Mouse (Mus musculus) spleen, postnatal 36 days (tissue): ENCODE measurements at regions not wholly inside any gene's neighbourhood (a gene's known extent, or its start where the extent isn't known, plus 50 kb on each side); places are given as distances from the start of the nearest gene placed in this dataset.

Source experiments
- DNase-seq, 2 experiments: peaks; one replicate each; pipeline ENCODE4 v3.0.0; 2022; ENCODE audit warnings: low spot score in 2 of 2, mixed read lengths in 1 of 2

DNA sequence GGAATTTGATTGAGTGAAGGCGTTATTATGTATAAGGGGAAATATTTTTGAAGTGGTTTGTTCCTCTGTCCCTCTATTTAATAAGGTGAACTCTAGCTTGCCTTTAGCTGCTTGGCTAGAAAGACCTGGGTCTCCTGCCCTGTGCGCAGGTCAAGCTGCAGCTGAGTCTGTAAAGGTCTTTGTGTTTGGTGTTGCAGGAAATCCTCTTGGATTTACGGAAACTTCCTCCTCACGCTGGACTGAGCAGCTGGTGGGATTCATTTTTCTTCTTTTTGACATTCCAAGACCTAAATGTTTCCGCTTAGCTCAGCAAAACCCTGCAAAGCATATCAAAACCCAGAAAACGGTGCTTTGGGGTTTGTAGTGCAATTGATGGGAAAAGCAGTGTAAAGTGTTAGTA, 402.2 kb upstream of the Mmadhc start:
- DNase-seq = no peak

DNA sequence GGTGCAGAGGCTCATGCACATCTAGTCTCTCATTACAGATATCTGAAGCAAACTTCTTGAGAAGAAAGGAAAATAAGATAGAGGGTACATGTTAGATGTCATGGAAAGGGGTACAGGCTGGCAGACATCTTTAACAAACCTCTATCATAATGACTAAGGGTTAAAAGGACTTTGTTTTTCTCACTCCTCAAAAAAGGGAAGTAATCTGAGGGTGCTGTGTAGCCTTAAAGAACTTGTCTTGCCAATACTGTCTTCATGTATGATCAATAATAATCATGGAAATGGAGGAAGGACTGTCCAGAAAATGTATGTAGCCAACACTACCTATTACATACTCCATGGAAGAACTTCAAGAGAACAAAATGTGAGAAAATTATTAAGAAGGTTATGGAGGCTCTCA, 400.0 kb upstream of the Mmadhc start:
- DNase-seq = no peak

DNA sequence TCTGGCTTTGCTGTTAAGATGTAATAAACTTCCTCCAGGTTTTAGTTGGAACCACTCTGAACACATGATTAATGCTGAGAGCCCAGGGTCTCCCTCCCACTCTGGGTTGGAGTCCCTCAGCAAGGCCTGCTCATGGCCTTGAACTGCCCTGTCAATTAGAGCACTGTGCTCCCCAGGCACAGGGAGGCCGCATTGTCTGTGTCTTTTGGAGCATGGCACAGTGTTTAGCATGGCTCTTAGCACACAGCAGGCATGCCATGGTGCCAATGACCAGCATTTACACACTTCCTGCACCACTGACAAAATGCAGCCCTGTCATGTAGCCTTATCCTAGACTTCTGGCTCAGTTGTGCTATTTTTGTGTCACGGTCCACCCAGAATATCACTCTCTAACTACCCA, 398.2 kb upstream of the Mmadhc start:
- no peak for DNase-seq

DNA sequence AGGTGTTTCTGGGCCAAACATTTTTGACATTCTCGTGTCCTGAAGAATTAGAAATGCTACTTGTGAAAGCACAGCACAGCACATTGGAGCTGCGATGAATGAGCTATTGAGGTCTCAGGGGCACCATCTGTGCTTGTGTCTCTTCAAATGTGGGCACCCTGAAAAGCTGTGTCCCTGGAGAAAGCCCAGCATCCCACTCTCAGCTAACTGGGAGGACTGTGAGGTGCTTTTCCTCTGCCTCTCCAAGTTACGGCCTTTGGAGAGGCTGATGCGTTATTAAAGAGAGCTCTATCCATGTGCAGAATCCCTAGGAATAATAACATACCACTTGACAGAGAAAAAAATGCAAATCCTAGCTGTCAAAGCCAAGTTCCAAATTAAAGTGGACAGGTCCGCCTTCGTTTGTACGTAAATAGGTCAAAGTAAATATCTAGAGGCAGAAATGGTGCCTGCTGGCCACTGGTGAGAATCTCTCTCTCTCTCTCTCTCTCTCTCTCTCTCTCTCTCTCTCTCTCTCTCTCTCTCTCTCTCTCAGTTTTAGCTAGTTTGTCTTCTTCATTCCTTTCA, 397.3 kb upstream of the Mmadhc start:
- DNase-seq = no peak

DNA sequence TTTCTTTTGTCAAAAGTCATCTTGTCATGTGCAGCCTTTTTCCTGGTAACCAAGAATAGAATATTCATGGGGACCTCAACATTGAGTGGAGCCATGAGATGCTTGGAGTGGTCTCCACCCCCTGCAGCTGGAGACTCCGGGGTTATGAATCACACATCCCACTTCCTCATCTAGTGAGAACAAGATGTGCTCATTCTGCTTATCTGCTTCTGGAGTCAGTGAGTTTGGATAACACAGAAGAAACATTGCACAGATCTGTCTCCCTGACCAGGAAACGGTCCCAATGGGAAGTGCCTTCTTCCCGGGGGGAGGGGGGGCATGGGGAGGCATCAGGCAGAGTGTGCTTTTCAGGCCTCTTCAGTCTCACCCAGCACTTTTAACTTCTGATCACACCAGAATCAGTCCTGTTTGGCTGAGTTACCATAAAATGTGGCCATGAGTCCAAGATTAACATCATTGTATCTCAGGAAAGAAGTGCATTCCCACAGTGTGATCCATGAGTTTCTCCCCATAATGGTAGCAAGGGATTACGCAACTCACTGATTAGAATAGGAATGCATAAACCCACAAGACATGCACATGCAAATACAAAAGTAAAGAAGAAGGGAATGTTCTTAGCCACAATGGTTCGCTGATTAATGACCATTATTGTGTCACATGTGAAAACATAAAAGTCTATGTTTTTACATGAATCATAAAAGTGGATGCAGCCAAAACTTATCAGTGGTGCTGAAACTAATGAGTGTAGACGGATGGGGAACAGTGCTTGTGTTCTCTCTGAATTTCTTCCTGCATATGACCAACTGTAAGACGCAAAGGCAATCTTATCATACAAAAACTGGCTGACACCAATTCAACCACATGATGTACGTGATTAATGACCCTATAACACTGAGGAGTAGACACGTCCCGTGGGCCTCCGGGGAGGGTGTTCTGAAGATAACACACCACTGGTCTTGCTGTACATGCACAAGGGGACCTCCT, 393.8 kb upstream of the Mmadhc start:
- DNase-seq = no peak

DNA sequence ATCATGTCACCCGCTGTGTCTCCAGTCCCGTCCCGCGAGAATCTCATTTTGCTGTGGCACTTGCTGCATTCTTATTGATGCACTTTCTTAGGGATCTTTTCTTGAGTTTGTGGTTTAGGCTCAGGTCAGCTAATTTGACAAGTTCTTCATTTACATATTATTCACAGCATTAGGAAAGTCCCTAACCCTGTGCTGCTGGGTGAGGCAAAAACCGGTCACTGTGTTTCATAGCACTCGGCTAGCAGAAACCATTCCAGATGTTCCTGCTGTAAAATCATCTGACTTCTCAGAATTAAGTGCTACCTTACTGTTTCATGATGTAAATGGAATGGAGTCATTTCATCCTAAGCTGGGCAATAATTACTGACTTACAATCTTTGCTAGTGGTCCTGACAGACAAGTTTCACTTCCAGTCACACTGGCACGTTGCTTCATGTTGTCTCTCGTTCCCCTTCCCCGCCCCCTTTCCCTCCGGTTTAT, 391.1 kb upstream of the Mmadhc start:
- peak; percentile 45 to 63 for DNase-seq

DNA sequence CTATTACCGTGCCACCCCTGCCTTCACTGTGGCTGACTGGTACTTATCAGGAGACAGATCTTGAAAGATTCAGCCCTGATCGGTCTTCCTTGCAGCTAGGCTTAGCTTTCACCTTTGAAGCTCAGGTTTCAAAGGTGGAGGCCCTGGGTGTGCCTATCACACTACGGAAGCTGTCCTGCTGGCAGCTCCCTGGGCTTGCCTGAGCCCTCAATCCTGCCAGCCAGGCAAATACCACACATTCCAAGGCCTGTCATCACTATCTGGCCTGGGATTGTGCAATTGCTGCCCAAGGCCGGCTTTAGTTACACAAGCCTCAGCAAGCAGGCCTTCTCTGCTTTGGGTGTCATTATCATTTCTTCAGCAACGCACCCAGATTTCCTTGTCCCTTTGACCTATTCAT, 390.6 kb upstream of the Mmadhc start:
- DNase-seq = peak in 1 of 2 experiments; percentile 15

DNA sequence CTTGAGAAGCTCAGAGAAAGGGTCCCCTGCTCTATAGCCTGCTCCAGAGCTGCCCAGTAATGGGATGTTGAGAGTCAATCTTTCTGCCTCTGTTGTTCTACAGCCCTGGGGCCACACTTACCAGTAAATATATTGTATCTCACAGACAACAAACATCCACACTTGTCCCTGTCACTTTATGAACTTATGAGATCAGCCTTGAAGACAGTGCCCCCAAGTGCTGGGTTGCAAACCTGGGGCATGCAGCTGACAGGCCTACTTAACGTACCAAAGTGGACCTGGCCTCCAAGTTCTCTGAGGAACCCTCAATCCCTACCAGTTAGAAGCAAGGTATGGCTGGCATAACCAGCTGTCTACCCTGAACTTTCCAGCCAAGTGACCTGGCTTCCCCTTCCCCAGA, 380.9 kb upstream of the Mmadhc start:
- peak in 1 of 2 experiments; percentile 20 for DNase-seq

DNA sequence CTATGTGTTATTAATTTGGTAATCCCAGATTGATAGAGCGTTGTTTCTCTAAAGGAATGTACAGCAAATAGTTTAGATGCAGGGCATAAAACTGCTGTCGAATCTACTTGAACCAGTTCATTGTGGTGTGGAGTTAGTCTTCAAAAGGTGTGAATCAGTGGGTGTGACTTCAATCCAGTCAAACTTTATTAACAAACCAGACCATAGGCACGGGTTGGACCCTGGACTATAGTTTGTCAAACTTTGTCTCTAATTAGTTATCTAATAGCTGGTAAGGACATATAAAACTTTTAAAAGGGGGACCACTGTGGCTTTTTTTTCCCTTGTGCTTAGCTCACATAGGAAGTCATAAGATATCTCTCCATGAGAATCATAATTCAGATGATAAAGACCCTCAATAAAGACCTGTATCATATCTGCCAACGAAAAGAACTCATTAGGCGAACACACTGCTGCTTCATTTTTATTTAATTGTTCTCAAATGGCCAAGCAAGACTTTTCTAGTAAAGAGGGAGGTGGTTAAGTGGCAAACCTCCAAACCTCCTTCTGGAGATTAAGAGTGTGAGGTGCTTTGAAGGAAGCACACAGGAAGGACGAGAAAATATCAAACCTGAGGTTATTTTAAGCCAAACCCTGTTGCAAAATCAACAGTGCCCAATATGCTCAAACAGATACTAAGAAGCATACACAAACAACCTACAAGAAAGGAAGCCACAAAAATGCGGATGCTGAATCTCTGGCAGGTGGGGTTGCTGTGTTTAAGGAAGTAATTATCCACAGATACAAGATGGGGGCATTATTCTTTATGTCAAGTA, 379.3 kb upstream of the Mmadhc start:
- peak; percentile 33 to 35 for DNase-seq

DNA sequence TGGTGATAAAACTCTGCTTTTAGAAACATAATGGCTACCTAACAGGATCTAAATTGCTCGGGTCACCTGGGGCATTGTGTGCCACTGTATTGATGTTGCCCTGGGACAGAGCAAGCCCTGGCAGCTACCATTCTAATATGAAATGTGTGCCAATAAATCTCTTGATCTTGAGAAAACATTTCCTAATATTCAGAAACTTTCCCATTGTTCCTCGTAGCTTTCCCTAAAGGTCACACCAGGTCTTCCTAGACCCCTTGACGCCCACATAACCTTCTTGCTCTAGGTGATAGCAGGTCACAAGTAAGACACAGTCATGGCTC, 378.2 kb upstream of the Mmadhc start:
- no peak for DNase-seq

DNA sequence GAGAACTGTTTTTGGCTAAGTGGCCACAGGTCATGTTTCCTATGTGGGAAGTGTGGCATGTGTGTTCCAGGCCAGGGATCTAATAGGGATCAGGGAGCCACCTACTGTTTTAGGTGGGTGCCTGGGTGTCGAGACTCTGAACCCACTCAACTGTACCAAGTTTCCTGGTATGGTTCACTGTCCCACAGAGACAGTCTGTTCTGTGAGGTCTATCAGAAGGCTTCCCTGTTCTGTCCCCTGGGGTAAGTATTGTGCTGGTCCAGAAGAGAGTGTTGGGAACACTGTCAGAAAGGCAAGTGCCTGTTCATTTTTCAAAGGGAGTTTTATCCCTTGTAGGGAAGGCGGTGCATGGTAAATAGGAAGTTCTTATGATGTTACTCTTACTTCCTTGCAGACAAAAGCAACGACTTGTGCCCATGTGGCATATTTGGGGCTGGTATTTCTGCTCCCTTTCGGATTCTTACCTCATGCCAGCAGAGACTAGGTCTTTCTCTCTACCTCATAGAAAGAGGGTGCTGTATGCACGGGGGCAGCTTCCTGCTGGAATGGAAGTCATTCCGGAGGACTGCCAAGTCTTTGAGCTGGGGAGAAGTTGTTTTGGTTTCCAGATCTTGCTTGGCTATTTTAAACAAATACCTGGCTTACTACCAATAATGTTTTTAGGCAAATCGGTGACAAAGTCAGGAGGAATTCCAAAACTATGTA, 377.7 kb upstream of the Mmadhc start:
- no peak for DNase-seq

DNA sequence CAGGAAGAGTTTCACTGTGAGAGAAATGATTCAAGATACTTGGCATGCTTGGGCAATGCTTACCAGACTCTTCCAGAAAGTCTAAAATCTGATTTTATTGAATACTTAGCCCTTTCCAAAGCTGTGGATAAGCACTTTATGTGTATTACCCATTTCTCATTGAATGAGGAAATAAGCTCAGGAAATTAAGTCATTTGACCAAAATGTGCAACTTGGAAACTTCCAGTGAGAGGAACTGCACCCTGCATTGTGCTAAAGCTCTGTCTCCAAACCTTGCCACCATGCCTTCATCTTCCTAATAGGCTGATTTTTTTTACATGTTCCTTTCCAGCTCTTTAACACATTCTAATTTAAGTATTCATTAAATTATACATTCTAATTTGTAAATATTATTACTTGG, 372.7 kb upstream of the Mmadhc start:
- no peak for DNase-seq

DNA sequence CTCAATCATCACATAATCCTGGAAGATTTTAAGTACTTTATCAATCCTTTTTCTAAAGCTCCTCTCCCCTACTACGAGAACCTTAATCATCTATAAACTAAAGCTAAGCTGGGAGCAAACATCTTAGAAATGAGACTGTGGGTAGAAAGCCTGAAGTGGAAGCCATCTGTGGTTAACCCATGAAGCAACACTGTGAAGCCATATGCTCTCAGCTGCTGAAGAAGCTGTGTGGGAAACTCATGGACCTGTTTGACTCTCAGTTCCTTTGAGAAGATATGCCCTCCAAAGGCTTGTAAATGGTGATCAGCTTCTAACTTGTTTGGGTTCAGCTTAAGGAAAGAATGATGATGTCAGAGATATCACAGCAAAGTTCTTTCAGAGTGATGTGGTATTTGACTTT, 372.2 kb upstream of the Mmadhc start:
- no peak for DNase-seq

DNA sequence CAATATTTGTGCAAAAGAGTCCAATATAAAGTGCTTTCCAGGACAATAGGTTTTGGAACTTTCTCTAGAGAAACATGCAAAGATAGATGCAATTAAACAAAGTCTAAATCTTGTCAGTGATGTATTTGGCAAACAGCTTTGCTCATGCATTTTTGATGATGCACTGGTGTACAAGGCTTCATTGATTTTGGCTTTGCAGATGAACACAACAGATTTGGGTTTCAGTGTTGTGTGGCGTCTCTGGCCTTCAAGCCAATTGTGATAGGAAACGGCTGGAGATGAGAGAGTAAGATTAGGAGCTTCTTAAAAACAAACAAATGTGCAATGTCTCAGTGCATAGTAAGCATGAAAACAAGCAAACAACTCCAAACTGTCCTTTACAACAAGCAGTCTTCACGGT, 370.6 kb upstream of the Mmadhc start:
- no peak for DNase-seq

DNA sequence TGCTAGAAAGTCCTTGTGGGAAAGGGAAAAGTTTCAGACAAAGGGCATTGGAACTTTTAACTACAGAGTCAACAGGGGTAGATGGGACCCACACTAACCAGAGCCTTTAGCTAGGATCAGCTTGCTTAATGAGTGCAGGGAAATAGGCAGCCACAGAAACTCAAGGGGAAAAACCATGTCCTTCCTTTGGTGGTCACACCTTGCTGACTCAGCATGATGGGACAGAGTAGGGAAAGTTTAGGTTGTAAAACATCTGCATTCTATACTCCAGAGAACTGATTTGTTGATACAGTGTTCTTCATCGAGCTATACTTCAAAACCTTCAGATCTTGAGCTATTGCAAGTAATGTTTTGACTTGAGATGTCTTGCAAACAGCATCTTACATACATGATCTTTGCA, 365.9 kb upstream of the Mmadhc start:
- no peak for DNase-seq

DNA sequence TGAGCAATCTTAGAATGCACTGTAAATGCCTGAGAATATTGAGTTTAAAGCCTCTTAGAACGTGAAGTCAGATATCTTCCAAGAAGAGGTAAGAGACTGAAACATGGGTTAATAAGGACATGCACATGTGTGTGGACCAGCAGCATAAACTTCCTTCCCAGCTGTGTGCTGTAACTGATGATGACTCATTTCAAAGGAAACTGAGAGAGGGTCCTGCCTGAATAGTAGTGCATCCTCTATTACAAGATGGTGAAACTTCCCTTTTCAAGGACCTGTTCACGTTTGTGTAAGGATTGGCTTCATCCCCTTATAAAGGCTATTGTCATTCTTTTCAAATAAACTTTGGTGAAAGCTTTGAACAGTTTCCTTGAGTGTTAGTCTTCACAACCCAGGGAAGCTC, 363.4 kb upstream of the Mmadhc start:
- DNase-seq = no peak

DNA sequence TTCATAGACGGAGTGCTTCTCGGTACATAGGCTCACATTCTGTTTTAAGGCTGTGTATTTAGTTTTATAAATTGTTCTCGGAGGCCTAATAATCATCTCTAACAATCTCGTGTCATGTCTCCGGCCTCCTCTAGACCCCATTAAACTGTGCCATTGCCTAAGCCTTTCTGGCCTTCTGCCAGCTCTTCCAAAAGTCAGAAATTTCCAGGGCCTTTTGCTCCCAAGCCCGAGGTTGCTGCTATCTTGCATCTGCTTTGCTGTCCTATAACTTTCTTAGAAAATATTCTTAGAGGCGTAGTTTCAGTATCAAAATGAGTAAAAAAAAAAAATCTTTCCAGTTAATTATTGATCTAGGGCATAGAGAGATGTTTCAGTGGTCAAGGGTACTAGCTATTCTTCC, 361.2 kb upstream of the Mmadhc start:
- no peak for DNase-seq

DNA sequence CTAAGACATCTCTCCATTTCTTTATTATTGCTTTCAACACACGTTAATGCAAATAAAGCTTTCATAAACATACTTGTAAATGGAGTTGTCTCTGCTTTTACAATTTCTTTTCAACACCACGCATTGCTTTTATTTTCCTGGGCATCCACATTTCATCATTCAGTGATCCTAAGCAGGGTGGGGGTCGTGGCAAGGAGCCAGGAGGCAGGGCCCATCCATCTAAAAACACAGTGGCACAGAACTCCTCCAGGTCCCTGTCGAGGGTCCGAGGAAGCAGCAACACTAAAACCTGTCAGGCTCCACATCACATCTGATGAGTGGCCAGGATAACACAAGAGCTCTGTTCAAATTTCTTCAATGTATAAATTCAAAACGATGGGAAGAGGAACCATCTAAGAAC, 359.8 kb upstream of the Mmadhc start:
- no peak for DNase-seq

DNA sequence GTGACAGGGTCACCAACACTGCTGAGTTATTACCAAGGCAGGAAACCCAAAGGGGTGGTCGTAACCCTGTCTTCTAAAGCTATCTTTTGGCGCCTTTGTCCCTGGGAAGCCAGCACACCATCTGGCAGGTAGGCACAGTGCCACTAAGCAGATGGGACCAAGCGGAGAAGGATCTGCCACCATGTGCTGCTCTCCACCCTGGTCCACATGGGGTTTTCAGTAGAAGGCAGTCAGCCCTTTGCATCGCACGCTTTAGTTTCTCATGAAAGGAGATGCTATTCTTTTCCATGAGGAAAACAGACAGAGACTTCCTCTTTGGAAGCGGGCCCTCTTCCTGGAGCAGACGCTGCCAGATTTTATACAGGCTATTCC, 358.3 kb upstream of the Mmadhc start:
- DNase-seq = no peak

DNA sequence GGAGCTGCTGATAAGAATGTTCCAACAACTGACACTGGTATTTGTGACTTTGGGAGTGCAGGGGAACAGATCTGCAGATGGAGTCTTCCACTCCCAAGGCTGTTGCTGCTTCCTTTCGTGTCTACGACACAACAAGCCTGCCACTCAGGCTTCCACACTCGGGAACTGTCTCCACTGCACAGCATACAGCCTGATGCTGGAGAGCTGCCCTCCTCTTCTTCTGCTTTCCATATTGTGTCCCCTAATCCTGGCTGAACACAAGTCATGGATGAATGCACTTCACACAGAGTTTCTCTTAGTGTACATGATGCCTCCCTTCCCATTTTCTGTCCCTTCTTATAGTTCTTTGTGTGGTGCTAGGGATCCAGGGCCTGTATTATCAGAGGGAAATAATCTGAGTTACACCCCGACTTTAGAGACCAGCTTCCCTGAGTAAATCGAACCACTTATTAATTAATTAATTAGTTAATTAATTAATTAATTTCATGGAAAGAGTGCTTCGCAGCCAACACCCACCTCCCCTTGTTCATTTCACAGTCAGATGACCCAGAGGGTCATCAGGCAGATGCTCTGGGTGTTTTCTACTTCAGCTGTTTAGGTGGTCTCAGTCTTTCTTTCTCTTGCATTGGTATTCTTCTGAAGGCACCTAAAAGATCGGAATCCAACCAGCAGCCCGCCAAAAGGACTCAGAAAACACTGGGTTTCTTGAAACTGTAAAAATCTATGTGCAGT, 357.8 kb upstream of the Mmadhc start:
- DNase-seq = no peak

DNA sequence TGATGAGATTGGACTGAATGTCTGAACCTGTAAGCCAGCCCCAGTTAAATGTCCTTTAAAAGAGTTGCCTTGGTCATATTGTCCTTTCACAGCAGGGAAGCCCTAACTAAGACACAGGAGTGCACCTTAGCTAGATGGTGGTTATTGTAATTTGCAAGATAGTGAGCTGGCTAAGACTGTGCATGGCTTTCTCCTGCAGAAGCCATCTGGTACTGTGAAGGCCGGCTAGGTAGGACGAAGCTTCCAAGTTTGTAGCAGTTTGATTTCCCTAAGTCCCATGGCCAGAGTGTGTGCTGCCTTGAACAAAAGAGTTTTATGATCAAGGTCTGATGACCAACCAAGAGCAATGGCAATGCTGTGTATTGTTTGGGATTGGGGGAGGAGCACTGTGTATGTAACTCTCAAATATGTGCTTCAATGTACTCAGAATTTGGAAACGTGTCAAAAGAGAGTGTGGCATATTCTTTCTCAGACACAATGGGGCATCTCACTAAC, 356.6 kb upstream of the Mmadhc start:
- no peak for DNase-seq
